Mouse (Mus musculus) heart, postnatal 0 days (tissue): ENCODE results near the gene Cpeb1.

ENCODE experiments used
- CTCF ChIP-seq: IDR thresholded peaks from 2 replicates; pipeline ENCODE4 v1.5.1; 2016; ENCODE audit warnings: antibody characterized with exemption, control low read depth, low read depth
- EP300 ChIP-seq: IDR thresholded peaks from 2 replicates; pipeline ENCODE4 v1.6.1; 2016; ENCODE audit warnings: antibody characterized with exemption, low read depth

DNA sequence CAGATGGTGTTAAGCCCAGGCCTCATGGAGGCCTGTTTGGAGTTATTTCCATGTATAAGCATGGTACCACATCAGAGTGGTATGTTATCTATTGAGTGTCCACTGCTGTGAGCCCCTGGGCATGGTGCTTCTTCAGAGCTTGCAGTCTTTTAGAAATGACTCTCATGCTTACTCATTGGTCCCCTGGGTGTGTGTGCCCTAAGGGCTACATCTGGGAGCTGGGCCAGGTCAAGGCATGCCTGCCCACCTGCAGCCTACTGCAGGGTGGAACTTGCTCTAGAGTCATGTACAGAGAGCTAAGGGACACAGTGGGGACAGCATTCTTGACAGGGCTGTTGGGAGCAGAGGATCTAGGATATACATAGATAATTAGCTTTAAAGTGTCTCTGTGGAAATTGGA, 143.7 kb downstream of the Cpeb1 start:
- TF ChIP-seq CTCF, result no peak
- TF ChIP-seq EP300, result no peak
